Mouse (Mus musculus): ENCODE measurements around the gene Ncoa4. TPM values are rescaled to one million over a fixed set of nuclear protein-coding genes. Genes with fewer than 3 reads are reported as not detected.

Gene Ncoa4
- polyA plus RNA-seq, 1 experiment from 2014 or later = 332 TPM

GRCm38 (mm10) chr14:32226601-32227000 is 66.9 kb downstream of the Ncoa4 start:
- Histone ChIP-seq H3K36me3 (replicated peaks) (0 out of 2 replicates have a peak, but pooled peaks cover 12% of the 10 kb centered on the region), H3K4me3 (replicated peaks) (no peak overlapping the region), H3K4me2 (no peak overlapping the region), H3K27me3 (no peaks in the 10 kb centered on the region), H3K9me3 (replicated peaks) (no peaks in the 10 kb centered on the region), H3K4me1 (replicated peaks) (no peaks in the 10 kb centered on the region), H3K27ac (replicated peaks) (no peak overlapping the region), H3K9ac (no peak overlapping the region)
- no peak for ATAC-seq (ENCODE audit: insufficient read depth)

- Histone ChIP-seq H3K27me3 (no peaks in the 10 kb centered on the region), H3K36me3 (replicated peaks) (0 out of 2 replicates have a peak, but pooled peaks cover 10% of the 10 kb centered on the region), H3K9ac (no peak overlapping the region), H3K4me3 (replicated peaks) (no peak overlapping the region), H3K4me1 (replicated peaks) (no peaks in the 10 kb centered on the region), H3K4me2 (no peak overlapping the region), H3K27ac (replicated peaks) (no peak overlapping the region), H3K9me3 (replicated peaks) (no peaks in the 10 kb centered on the region)
- 1% methylated on average over 2 of the region's 2 CpGs for WGBS (ENCODE audit: insufficient replicate concordance)
- no peak for ATAC-seq (ENCODE audit: insufficient read depth)
Observed at GRCm38 (mm10) chr14:32228996-32229395, 69.3 kb downstream of the Ncoa4 start.

Other genes starting within 250 kb of the Ncoa4 start
- gene Galnt15, start 130.9 kb upstream of the Ncoa4 start, polyA plus RNA-seq (2015; fragmentation: Nextera tagmentation; extraction: Ambion mirVana) = not detected in 2 replicates
- 13.7 and 14.5 TPM in 2 replicates for gene Oxnad1, start 74.5 kb upstream of the Ncoa4 start, polyA plus RNA-seq (2015; fragmentation: Nextera tagmentation; extraction: Ambion mirVana)
- gene Dph3, start 74.1 kb upstream of the Ncoa4 start, polyA plus RNA-seq (2015; fragmentation: Nextera tagmentation; extraction: Ambion mirVana) = 58.9 and 66.2 TPM in 2 replicates
- 0.30 and 0.31 TPM in 2 replicates for gene Msmb, start 17.8 kb upstream of the Ncoa4 start, polyA plus RNA-seq (2015; fragmentation: Nextera tagmentation; extraction: Ambion mirVana)
- 159 and 163 TPM in 2 replicates for gene Timm23, start 42.0 kb downstream of the Ncoa4 start, polyA plus RNA-seq (2015; fragmentation: Nextera tagmentation; extraction: Ambion mirVana)
- gene Parg, start 42.1 kb downstream of the Ncoa4 start, polyA plus RNA-seq (2015; fragmentation: Nextera tagmentation; extraction: Ambion mirVana) = 13.0 and 13.1 TPM in 2 replicates
- gene Ogdhl, start 162.2 kb downstream of the Ncoa4 start, polyA plus RNA-seq (2015; fragmentation: Nextera tagmentation; extraction: Ambion mirVana) = 0.76 and 0.83 TPM in 2 replicates
- not detected in 2 replicates for gene 1700024G13Rik, start 228.5 kb downstream of the Ncoa4 start, polyA plus RNA-seq (2015; fragmentation: Nextera tagmentation; extraction: Ambion mirVana)